Mouse (Mus musculus) embryonic stem cell, embryonic (primary cell): ENCODE measurements at regions not wholly inside any gene's neighbourhood (a gene's known extent, or its start where the extent isn't known, plus 50 kb on each side); places are given as distances from the start of the nearest gene placed in this dataset.
"Not testable (repeated sequence)": the region's sequence is repeated elsewhere in the genome, so short reads cannot be mapped to it uniquely, and the experiment has no call there.

Experiments used
- CTCF ChIA-PET, 4 experiments: fragments of 300-600 bp in 2 of 4; fragments of 350-600 bp in 2 of 4; sonication (Branson Sonifier 250); formaldehyde crosslinking; loops; one replicate each; lab custom pipeline; 2022; ENCODE audit warnings: inconsistent platforms in 2 of 4; lab: Charles Lee
- POLR2A ChIA-PET, 4 experiments: fragments of 300-600 bp in 2 of 4; fragments of 350-600 bp in 2 of 4; sonication (Branson Sonifier 250); formaldehyde crosslinking; loops; one replicate each; lab custom pipeline; 2022; ENCODE audit warnings: antibody characterized with exemption in 4 of 4, inconsistent platforms in 1 of 4; lab: Charles Lee

DNA sequence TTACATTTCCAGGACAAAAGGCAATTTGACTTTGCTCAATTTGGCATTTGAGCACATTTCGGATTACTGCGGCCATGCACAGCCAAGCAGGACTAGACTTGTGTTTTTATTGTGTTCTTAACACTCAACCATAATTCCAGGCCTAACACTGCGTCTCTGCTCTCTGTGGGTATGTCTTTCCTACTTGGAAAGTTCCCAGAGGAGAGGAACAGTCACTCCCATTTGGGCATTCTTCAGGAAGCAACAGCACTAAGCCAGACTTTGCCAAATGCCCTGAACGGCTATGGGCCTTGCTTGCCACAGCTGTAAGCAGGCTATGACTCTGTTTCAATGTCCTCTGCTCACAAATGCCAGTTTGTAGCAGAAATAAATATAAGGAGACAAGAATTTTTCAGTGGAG, 56.5 kb upstream of the Pdk3 start:
- ChIA-PET CTCF (interaction anchor here in 1 of 4 experiments (1.8 kb wide), 1 partner anchor 142 kb away, joined by 7 read pairs; no protein-coding TSS in a partner anchor), POLR2A (interaction anchor here in 1 of 4 experiments (1.1 kb wide), 1 partner anchor 57 kb away, joined by 3 read pairs; the partner anchor contains the start of gene Pdk3)

DNA sequence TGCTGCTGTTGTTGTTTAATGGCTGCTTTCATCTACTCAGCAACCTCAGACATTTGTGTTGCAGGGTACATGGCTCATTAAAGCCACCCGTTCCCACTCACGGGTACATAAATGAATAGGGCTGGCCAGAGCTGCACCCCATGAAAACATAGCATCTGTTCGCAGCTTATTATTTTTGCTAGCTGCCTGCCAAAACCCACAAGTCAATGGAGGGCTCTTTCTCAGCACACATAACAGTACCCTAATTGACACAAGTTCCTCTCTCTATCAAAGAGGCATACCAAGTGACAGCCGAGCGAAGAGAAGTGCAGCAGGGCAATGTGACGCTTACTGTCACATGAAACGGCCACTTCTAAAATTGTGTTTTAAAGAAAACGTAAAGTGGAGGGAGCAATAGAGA, 57.0 kb upstream of the Pdk3 start:
- CTCF ChIA-PET, result interaction anchor here in 3 of 4 experiments (0.6 to 1.9 kb wide), 4 partner anchors 22 to 142 kb away, joined by 3 to 11 read pairs (median 6); partner anchors contain the start of gene Pdk3 (in 1 of the 3)
- POLR2A ChIA-PET, result interaction anchor here in 1 of 4 experiments (1.0 kb wide), 1 partner anchor 57 kb away, joined by 3 read pairs; the partner anchor contains the start of gene Pdk3

DNA sequence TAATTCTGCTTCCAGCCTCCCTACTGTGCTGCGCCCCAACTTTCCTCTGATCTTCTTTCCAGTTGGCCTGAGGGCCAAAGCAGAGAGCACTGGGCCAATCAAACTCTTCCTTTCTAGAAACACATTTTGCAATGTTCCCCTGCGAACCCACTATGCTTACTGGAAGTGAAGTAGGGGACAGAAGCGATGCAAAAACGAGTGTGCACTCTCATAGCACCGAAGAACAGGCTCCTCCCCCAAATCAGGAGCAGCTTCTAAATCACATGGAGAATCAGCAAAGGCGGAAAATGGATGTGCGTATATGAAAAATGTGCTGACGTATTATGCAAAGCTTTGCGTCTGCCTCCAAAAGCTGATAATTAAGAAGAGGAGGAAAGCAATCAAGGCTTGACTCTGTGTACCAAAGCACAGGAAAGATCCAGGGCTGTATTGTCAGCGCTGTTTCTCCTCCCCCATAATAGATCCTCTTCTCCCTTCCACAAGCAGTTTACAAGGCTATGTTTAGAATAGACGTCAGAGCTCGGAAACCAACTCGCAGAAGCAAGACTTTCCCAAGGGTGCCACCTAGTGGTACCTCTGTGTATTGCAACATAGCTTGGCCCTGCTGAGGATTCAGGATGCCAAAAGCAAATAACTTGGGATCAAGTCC, 57.5 kb upstream of the Pdk3 start:
- ChIA-PET CTCF (interaction anchor here (0.5 to 2.0 kb wide), 22 partner anchors 9 to 819 kb away, joined by 3 to 12 read pairs (median 4); partner anchors contain the start of gene Pdk3 (in 1 of the 4)), POLR2A (interaction anchor here in 2 of 4 experiments (1.0 to 1.2 kb wide), 2 partner anchors 57 to 58 kb away, joined by 3 to 4 read pairs; partner anchors contain the start of gene Pdk3 (in 2 of the 2))

DNA sequence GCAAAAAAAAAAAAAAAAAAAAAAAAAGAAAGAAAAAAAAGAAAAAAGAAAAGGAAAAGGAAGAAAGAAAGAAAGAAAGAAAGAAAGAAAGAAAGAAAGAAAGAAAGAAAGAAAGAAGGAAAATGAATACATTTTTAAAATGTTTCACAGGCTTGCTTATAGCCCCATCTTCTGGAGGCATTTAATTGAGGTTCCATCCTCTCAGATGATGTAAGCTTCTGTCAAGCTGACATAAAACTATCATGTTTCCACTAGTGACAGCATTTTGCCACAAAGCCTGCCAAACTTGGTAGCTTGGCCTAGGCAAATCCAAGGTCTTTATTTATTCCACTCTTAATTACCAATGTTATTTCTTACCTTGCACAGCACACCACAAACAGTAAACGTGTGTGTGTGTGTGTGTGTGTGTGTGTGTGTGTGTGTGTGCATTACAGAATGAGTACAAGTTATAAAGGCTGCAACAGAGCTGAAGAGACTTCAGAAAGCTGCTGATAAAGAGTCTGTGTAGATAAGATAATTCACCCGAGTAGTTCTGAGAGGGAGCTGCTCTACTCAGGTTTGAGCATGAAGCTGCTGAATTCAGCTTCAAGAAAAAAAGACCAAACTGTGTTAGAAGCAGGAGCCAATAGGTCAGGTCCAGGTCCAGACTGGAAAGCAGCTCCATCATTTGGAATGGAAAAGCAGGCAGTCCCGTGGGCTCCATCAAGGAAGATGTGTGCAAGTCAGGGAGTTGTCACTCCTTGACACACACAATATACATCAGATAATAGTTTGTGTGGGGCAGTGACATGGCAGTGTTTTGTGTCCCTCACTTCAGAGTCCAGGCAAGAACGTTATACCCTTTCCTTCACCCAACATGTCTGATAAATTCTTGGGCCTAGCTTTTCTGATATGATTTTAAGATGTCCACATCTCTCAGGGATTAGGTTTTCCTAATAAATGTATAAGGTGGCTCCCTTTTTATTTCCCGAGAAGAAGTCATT, 65.1 kb upstream of the Pdk3 start:
- CTCF ChIA-PET, result interaction anchor here in 2 of 4 experiments (0.5 to 0.7 kb wide), 4 partner anchors 32 to 443 kb away, joined by 4 to 25 read pairs (median 10); no protein-coding TSS in a partner anchor

DNA sequence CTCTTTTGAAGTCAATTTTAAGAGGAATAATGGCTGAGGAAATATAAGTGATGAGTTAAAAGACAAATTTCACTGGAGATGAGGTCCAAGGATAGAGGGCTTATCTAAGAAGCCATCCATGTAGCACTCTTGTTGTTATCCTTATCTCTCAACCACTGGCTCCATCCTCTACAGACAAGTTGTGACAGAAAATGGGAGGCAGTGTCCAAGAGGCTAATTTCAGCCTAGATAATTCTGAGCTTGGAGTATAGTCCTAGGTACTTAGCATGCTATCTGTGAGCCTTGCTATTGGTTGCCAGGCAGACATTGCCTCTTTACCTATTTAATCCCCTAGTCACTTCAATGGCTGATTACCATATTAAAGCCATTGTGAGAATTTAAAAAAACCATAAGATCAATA, 65.2 kb upstream of the AU015836 start:
- ChIA-PET POLR2A (no interaction called here), CTCF (no interaction called here)

More for the DNA sequence above, 65.1 kb upstream of the Pdk3 start:
- POLR2A ChIA-PET, result no interaction called here

DNA sequence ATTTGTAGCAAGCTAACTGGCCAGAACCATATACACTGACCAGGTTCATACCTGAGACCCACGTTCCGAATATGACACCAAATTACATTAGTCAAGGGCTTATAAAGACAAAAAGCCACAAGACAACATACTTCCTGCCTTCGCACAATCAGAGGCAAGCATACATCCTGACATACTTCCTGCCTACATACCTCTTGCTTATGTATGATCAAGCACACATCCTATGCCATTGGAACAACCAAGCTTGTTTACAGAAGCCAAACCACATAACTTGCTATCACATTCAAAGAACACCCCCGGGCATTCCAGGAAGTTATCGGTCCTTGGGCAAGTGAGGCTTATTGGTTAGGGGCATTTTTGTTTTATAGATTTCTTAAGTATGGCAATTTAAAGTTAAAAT, 62.9 kb upstream of the AU015836 start:
- POLR2A ChIA-PET, result no interaction called here
- CTCF ChIA-PET, result no interaction called here

DNA sequence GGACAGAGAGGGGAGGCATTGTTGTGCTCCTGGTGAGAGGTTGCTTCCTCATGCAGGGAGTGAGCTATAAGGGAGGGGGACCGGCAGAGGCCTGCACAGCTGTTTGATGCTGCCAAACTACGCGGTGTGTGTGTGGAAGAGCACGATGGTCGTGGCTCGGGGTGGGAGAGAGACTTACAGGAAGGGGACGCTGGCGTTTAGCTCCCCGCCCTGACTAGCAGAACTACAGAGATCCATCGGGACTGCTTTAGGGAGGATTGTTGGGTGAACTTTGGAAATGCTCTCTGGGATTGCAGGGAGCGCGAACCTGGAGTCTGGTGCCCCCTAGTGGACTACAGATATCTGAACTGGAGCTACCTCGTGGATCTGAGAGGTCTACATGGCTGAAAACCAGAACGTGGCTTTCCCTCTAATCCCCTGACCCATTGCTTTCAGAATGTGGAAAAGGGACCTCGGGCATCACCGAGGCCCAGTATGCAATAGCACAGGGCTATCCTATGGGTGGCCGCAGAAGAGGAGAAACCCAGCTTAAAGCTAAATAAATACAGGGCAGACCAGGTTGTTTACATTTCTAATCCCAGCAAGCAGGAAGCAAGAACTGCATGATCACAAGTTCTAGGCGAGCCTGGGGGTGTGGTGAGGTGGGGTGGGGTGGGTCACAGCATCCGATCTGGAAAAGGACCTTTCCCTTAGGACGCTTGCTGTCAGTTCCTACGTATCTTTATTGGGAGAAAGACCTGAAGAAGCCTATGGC, 57.2 kb upstream of the AU015836 start:
- CTCF ChIA-PET, result interaction anchor here (0.6 to 1.8 kb wide), 26 partner anchors 9 to 210 kb away, joined by 3 to 12 read pairs (median 4); no protein-coding TSS in a partner anchor
- POLR2A ChIA-PET, result interaction anchor here in 3 of 4 experiments (0.6 to 1.8 kb wide), 7 partner anchors 8 to 199 kb away, joined by 3 to 7 read pairs (median 3); partner anchors contain the start of gene Pdk3 (in 1 of the 3)

DNA sequence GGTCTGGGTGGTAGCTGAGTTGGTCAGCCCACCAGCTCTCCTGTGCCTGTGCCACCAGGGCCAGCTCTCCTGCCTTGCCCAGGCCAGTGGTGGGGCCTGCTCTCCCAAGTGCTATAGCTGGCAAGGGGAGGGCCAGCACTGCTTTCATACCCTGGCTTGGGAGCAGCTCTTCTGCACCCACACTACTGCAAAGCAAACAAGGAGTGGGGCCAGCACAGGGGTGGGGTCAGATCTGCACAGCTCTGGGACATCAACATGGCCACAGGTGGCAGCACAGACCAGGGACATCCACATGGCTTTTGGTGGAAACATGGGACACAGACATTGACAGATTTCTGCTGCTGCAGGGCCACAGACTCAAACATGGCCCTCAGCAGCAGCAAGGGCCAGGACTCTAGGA, 52.9 kb upstream of the AU015836 start:
- ChIA-PET CTCF (no interaction called here), POLR2A (no interaction called here)

DNA sequence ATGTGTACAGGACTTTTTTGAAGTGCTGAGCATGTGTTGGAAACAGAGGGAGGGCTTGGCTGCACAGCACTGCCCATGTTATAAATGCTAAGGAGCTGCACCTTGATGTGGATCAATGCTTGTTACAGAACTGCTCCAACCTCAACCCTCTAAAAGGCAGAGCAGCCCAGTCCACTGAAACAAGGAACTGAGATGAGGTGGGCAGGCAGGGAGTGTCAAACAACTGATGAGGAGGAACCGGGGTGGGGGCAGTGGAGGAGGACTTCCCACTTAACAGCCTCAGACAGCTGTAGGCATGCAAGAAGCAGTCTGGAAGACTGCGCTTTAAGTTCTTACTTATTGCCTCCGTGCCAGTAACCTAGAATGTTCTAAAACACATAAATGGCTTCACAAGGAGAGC, 51.1 kb upstream of the AU015836 start:
- CTCF ChIA-PET, POLR2A ChIA-PET: not testable (repeated sequence)
